Mouse (Mus musculus) CH12.LX (cell line): ENCODE results near the gene Rasal3. TPM values are rescaled to one million over a fixed set of nuclear protein-coding genes. Genes with fewer than 3 reads are reported as not detected.

ENCODE experiments used
- DNase-seq: peaks from one replicate; pipeline ENCODE4 v3.0.0-alpha.2; 2013; ENCODE audit errors: extremely low read depth
- H3K27ac ChIP-seq: 2 replicates; pipeline ENCODE4 v1.5.1; 2012; ENCODE audit warnings: low read depth, mild to moderate bottlenecking, control low read depth, moderate library complexity; ENCODE audit not compliant: insufficient read depth
- H3K27me3 ChIP-seq: replicated peaks from 2 replicates; pipeline ENCODE3; 2012; ENCODE audit warnings: inconsistent platforms
- H3K36me3 ChIP-seq, 2 experiments: replicated peaks in 1 of 2; 2 replicates each; pipeline versions ENCODE3 to v1.6.1; 2012; ENCODE audit warnings: inconsistent platforms in 1 of 2, low read length in 1 of 2, mild to moderate bottlenecking in 1 of 2, mixed read lengths in 1 of 2, moderate library complexity in 1 of 2; ENCODE audit not compliant: control insufficient read depth in 1 of 2, insufficient read depth in 1 of 2
- H3K4me1 ChIP-seq, 2 experiments: 2 replicates each; pipeline ENCODE4 v1.6.1; 2012; ENCODE audit warnings: inconsistent platforms in 1 of 2, moderate library complexity in 1 of 2; ENCODE audit not compliant: insufficient read depth in 2 of 2, control insufficient read depth in 1 of 2
- H3K4me2 ChIP-seq: 2 replicates; pipeline ENCODE4 v1.6.1; 2012; ENCODE audit warnings: low read depth, mild to moderate bottlenecking, control low read depth; ENCODE audit not compliant: poor library complexity, insufficient read depth, severe bottlenecking
- H3K4me3 ChIP-seq, 3 experiments: fragments of 150-350 bp in 1 of 3; sonication (generic) in 1 of 3; replicated peaks in 1 of 3; 2 replicates each; pipeline versions ENCODE3 to v1.5.1; 2011 to 2012; ENCODE audit warnings: low read depth in 2 of 3, low read length in 2 of 3, mild to moderate bottlenecking in 2 of 3, moderate library complexity in 2 of 3, control low read depth in 1 of 3, improper control_type of control experiment in 1 of 3, inconsistent platforms in 1 of 3, mixed read lengths in 1 of 3; ENCODE audit not compliant: poor library complexity in 1 of 3
- H3K79me2 ChIP-seq: replicated peaks from 2 replicates; pipeline ENCODE4 v1.6.1; 2012; ENCODE audit warnings: mild to moderate bottlenecking, moderate library complexity; ENCODE audit not compliant: control insufficient read depth, poor library complexity, insufficient read depth, severe bottlenecking; ENCODE audit errors: extremely low read depth
- H3K9ac ChIP-seq: 2 replicates; pipeline ENCODE4 v1.6.1; 2012; ENCODE audit warnings: low read depth, mild to moderate bottlenecking, control low read depth, moderate library complexity; ENCODE audit not compliant: insufficient read depth
- H3K9me3 ChIP-seq: replicated peaks from 2 replicates; pipeline ENCODE3; 2012; ENCODE audit warnings: low read length, inconsistent platforms, mixed read lengths
- BHLHE40 ChIP-seq: IDR thresholded peaks from 2 replicates; pipeline ENCODE4 v1.6.1; 2011; ENCODE audit warnings: mild to moderate bottlenecking, low read depth, low read length, improper control_type of control experiment
- CHD1 ChIP-seq: IDR thresholded peaks from 2 replicates; pipeline ENCODE4 v1.6.1; 2012; ENCODE audit warnings: low read depth, low read length, improper control_type of control experiment, inconsistent platforms
- CHD2 ChIP-seq: IDR thresholded peaks from 2 replicates; pipeline ENCODE4 v1.6.1; 2011; ENCODE audit warnings: low read length, improper control_type of control experiment
- CTCF ChIP-seq, 2 experiments: IDR thresholded peaks in 1 of 2; conservative IDR thresholded peaks in 1 of 2; 2 replicates each; pipeline ENCODE4 v1.5.1; 2011 to 2012; ENCODE audit warnings: low read depth in 2 of 2, low read length in 2 of 2, improper control_type of control experiment in 1 of 2, inconsistent platforms in 1 of 2, mild to moderate bottlenecking in 1 of 2, moderate library complexity in 1 of 2
- ELF1 ChIP-seq: IDR thresholded peaks from 2 replicates; pipeline ENCODE4 v1.6.1; 2014; ENCODE audit warnings: low read depth, mild to moderate bottlenecking, inconsistent platforms, low read length, improper control_type of control experiment
- EP300 ChIP-seq: IDR thresholded peaks from 2 replicates; pipeline ENCODE4 v1.6.1; 2011; ENCODE audit warnings: low read length, improper control_type of control experiment
- HCFC1 ChIP-seq: IDR thresholded peaks from 2 replicates; pipeline ENCODE4 v1.6.1; 2012; ENCODE audit warnings: low read depth, mild to moderate bottlenecking, inconsistent platforms, low read length, improper control_type of control experiment
- JUN ChIP-seq: IDR thresholded peaks from 2 replicates; pipeline ENCODE4 v1.6.1; 2011; ENCODE audit warnings: low read depth, mild to moderate bottlenecking, low read length, improper control_type of control experiment, moderate library complexity; ENCODE audit not compliant: insufficient read depth
- JUND ChIP-seq: conservative IDR thresholded peaks from 2 replicates; pipeline ENCODE4 v1.6.1; 2011; ENCODE audit warnings: low read depth, low read length, improper control_type of control experiment
- MAFK ChIP-seq: IDR thresholded peaks from 2 replicates; pipeline ENCODE4 v1.6.1; 2011; ENCODE audit warnings: low read length, improper control_type of control experiment; ENCODE audit not compliant: insufficient replicate concordance
- MAZ ChIP-seq: IDR thresholded peaks from 2 replicates; pipeline ENCODE4 v1.6.1; 2012; ENCODE audit warnings: low read depth, mild to moderate bottlenecking, inconsistent platforms, low read length, improper control_type of control experiment, moderate library complexity
- MXI1 ChIP-seq: IDR thresholded peaks from 2 replicates; pipeline ENCODE4 v1.6.1; 2011; ENCODE audit warnings: mild to moderate bottlenecking, low read depth, low read length, improper control_type of control experiment
- MYC ChIP-seq: IDR thresholded peaks from 2 replicates; pipeline ENCODE4 v1.6.1; 2011; ENCODE audit warnings: low read depth, mild to moderate bottlenecking, improper control_type of control experiment, low read length
- NRF1 ChIP-seq: IDR thresholded peaks from 2 replicates; pipeline ENCODE4 v1.6.1; 2014; ENCODE audit warnings: low read depth, mild to moderate bottlenecking, inconsistent platforms, low read length, improper control_type of control experiment, moderate library complexity
- POLR2A ChIP-seq: IDR thresholded peaks from 2 replicates; pipeline ENCODE4 v1.6.1; 2011; ENCODE audit warnings: low read depth, mild to moderate bottlenecking, improper control_type of control experiment, low read length
- RCOR1 ChIP-seq: conservative IDR thresholded peaks from 2 replicates; pipeline ENCODE4 v1.6.1; 2012; ENCODE audit warnings: low read depth, mild to moderate bottlenecking, inconsistent platforms, low read length, improper control_type of control experiment
- SIN3A ChIP-seq: IDR thresholded peaks from 2 replicates; pipeline ENCODE4 v1.6.1; 2012; ENCODE audit warnings: low read length, improper control_type of control experiment, inconsistent platforms
- TBP ChIP-seq: conservative IDR thresholded peaks from 2 replicates; pipeline ENCODE4 v1.6.1; 2011; ENCODE audit warnings: low read depth, low read length, improper control_type of control experiment
- TCF12 ChIP-seq: IDR thresholded peaks from 2 replicates; pipeline ENCODE4 v1.6.1; 2014; ENCODE audit warnings: low read depth, mild to moderate bottlenecking, inconsistent platforms, low read length, improper control_type of control experiment
- UBTF ChIP-seq: IDR thresholded peaks from 2 replicates; pipeline ENCODE4 v1.6.1; 2012; ENCODE audit warnings: low read depth, mild to moderate bottlenecking, inconsistent platforms, low read length, improper control_type of control experiment, moderate library complexity
- ZC3H11A ChIP-seq: IDR thresholded peaks from 2 replicates; pipeline ENCODE4 v1.6.1; 2012; ENCODE audit warnings: low read depth, mild to moderate bottlenecking, inconsistent platforms, low read length, improper control_type of control experiment
- ZKSCAN1 ChIP-seq: IDR thresholded peaks from 2 replicates; pipeline ENCODE4 v1.6.1; 2012; ENCODE audit warnings: low read depth, inconsistent platforms, low read length, improper control_type of control experiment, borderline replicate concordance
- ZMIZ1 ChIP-seq: IDR thresholded peaks from 2 replicates; pipeline ENCODE4 v1.6.1; 2012; ENCODE audit warnings: low read depth, mild to moderate bottlenecking, inconsistent platforms, low read length, improper control_type of control experiment
- ZNF384 ChIP-seq: IDR thresholded peaks from 2 replicates; pipeline ENCODE4 v1.6.1; 2012; ENCODE audit warnings: low read depth, low read length, improper control_type of control experiment, inconsistent platforms
- dilution Hi-C: fragments of 300-500 bp; cut with MboI; formaldehyde crosslinking; loops from 2 replicates; pipeline ENCODE4 v1.14.3; 2020; ENCODE audit warnings: low sequenced_read_pairs; ENCODE audit not compliant: extremely low pct_unique_long_range_greater_than_20kb, extremely low pct_ligation_motif_present
- in situ Hi-C: fragments of 300-500 bp; cut with MboI; formaldehyde crosslinking; loops from 3 replicates; pipeline ENCODE4 v1.14.3; 2019; ENCODE audit warnings: low sequenced_read_pairs, low pct_ligation_motif_present, low pct_unique_long_range_greater_than_20kb, mixed read lengths
- polyA plus RNA-seq: library from polyadenylated mRNA; unstranded; fragments of >175 nt; gene quantifications from 2 replicates; pipeline ENCODE4 v1.2.1, GENCODE M21; 2012; ENCODE audit warnings: low read depth; ENCODE audit not compliant: insufficient read length
- total RNA-seq, 2 experiments: library from RNA; depleted of rRNA; stranded (reverse); fragments of 300-350 nt in 1 of 2; fragments of >200 nt in 1 of 2; gene quantifications; 2 replicates each; pipeline ENCODE4 v1.2.3; 2012 to 2014

The Rasal3 gene
- total and polyA plus RNA-seq, 3 experiments = 18.1 to 83.2 (median 27.5) TPM

- no peak overlapping the region for H3K4me2 ChIP-seq
- dilution Hi-C loops = no loop called here
- in situ Hi-C loops = no loop called here
Measured at GRCm38 (mm10) chr17:32367706-32368105, 35.7 kb downstream of the Rasal3 start.

GRCm38 (mm10) chr17:32365296-32365695 is 38.1 kb downstream of the Rasal3 start:
- peaks cover 9 to 24% of the 10 kb centered on the region in 2 experiments for H3K4me1 ChIP-seq
- dilution Hi-C loops = no loop called here
- H3K36me3 ChIP-seq = peaks cover 15 to 29% of the 10 kb centered on the region in 2 experiments
- no peak overlapping the region for H3K4me3 ChIP-seq
- H3K4me2 ChIP-seq = peak overlapping the region; percentile 72
- no peak overlapping the region for H3K9ac ChIP-seq
- H3K27ac ChIP-seq = no peak overlapping the region
- no peaks in the 10 kb centered on the region for H3K9me3 ChIP-seq
- H3K27me3 ChIP-seq = no peaks in the 10 kb centered on the region
- in situ Hi-C loops = no loop called here
- DNase-seq = no peak
- TF ChIP-seq CHD1 (no peak), HCFC1 (no peak), MYC (no peak), MXI1 (no peak), ZNF384 (no peak), MAFK (no peak), ZC3H11A (no peak), RCOR1 (no peak), SIN3A (no peak), UBTF (no peak)
- TF ChIP-seq, all 38 proteins: peak for 0
- peaks cover 22% of the 10 kb centered on the region for H3K79me2 ChIP-seq

More at GRCm38 (mm10) chr17:32367706-32368105, 35.7 kb downstream of the Rasal3 start:
- H3K9me3 ChIP-seq = no peaks in the 10 kb centered on the region
- DNase-seq = no peak
- no peak overlapping the region for H3K9ac ChIP-seq
- no peak overlapping the region for H3K27ac ChIP-seq
- H3K4me1 ChIP-seq = peaks cover 6 to 16% of the 10 kb centered on the region in 2 experiments
- H3K27me3 ChIP-seq = no peaks in the 10 kb centered on the region
- TF ChIP-seq MXI1 (no peak), MAZ (no peak), JUND (no peak), POLR2A (no peak), ZKSCAN1 (no peak), ELF1 (no peak), BHLHE40 (no peak), JUN (no peak), CHD2 (no peak), NRF1 (no peak), EP300 (no peak), ZC3H11A (no peak), MAFK (no peak), CHD1 (no peak), CTCF (conservative IDR thresholded peaks at IDR 0.05 in 1 of 2, IDR thresholded peaks at IDR 0.05 in 1 of 2; ENCODE audit: low read depth in 2 of 2, low read length in 2 of 2) (no peak), TCF12 (no peak), ZMIZ1 (no peak), TBP (no peak)
- TF ChIP-seq, all 38 proteins: peak for 0
- no peak overlapping the region for H3K4me3 ChIP-seq
- H3K79me2 ChIP-seq = peaks cover 13% of the 10 kb centered on the region
- peaks cover 0 to 5% of the 10 kb centered on the region in 2 experiments for H3K36me3 ChIP-seq
